Mouse (Mus musculus) left cerebral cortex, postnatal 4 days (tissue): ENCODE measurements around the gene Naglu. TPM values are rescaled to one million over a fixed set of nuclear protein-coding genes. Genes with fewer than 3 reads are reported as not detected.

ENCODE experiments used
- DNase-seq: peaks from one replicate; pipeline ENCODE4 v3.0.0-alpha.2; 2022
- intact Hi-C: fragments of 180-260 bp; cut with DNase I; formaldehyde crosslinking; loops from one replicate; pipeline ENCODE4 v1.15.1; 2025
- total RNA-seq, 2 experiments: library from RNA; stranded (reverse); gene quantifications; 2 replicates each; pipeline ENCODE4 v1.2.3; 2021

The Naglu gene
- 1 to 10 TPM; 8.3 to 9.6 TPM for total RNA-seq

DNA sequence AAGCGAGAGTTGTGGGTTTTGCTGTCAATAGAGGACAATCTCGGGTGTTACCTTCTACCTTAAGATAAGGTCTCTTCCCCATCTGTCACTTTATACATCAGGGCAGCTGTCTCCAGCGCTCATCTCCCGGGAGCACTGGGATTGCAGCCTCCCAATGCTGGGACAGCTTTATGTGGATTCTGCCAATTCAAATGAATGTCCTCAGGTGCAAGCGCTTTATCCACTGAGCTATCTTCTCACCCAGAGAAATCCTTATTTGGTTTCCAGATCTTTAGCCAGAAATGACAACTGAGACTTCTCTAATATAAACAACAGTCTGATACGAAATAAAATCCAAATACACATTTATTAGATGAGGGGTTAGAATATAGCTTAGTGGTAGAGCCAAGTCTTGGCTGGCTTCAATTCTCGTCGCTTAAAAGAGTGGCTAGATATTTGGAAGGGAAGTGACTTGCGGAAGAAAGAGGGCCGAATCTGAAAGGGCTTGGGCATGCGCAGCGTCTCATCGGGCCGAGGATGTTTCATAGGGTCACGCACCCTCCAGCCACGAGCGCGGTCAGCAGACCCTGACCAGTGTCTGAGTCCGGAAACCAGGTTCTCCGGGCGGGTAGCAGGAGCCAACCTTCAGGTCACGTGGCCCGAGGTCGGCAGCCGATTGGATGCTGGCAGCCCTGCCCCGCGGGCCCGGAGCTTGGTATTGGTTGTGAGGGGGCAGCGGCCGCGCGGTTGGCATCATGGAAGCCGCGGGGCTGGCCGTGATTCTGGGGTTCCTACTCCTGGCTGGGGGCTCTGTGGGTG is at the start of gene Naglu:
Gene Naglu (plus strand): TSS at position 622 of the 798 bp plus-strand sequence.
- intact Hi-C loops, result loop anchor here (5.0 kb wide), 1 partner anchor 87 kb away; no protein-coding TSS in a partner anchor
- peak; percentile 97 for DNase-seq

DNA sequence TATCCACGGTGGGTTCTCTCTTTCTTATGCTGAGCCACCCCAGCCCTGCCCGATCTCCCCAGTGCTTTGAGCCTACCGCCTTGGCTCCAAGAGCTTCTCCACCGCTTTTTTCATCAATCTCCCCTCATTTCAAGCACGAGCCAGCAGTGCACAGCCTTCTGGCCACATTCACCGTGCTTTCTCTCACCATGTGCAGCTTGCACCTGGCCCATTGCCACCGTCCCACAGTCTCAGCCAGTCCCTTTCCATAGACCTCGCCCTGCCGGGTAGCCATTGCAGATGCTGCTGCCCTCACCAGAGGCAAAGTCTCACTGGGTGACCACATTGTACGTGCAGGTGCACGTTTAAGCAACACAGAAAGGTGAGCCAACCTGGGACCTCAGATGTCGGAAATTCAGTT is 46.4 kb upstream of the Naglu start:
- peak; percentile 97 for DNase-seq
- intact Hi-C loops, result no loop called here

DNA sequence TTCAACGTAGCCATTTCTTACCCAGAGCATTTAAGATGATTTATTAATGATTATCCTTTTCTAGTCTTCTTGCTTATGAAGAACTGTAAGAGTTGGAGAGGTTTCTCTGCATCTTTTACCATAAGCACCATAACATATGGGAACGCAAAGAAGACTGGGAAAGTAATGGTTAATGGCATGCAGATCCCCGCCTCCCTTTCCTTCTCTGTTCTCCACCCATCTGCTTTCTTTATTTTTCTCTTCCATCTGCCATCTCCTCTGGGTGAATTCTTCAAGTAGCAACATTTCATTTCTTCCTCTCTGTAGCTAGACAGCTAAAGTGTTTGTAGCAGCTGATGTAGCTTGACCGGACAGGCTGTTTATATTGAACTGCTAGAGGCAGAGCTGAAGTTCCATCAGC is 45.8 kb upstream of the Naglu start:
- intact Hi-C loops, result no loop called here
- no peak for DNase-seq

DNA sequence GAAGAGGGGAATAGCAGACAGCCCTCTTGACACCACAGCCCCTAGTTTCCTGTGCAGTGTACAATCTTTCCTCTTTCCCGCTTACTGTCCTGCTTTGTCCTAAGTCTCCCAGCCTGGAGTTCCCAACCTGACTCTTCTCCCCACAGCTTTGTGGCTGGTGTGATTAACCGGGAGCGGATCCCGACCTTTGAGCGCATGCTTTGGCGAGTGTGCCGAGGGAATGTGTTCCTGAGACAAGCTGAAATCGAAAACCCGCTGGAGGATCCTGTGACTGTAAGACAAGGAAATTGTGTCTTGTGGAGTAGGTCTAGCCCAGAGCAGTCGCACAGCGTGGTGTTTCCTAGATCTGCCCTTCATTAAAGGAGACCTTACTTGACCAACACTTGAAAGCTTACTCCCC is 42.7 kb upstream of the Naglu start:
- intact Hi-C loops, result no loop called here
- DNase-seq, result no peak

DNA sequence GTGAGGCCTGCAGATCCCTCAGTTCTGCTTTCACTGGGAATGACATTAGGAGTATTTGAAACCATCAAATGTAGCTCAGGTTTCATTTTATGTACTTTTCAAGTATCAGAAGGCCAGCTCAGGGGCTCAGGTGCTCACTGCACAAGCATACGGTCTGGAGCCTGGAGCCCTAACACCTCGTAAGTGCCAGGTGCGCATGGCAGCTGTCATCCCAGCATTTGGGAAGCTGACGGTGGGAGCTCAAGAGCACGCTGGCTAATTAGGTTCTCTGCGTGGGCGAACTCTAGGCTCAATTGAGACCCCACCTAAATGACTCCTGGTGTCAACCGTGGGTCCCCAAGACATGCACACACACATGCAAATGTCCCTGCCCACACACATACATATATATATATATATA is 40.5 kb upstream of the Naglu start:
- intact Hi-C loops, result no loop called here
- peak; percentile 24 for DNase-seq

DNA sequence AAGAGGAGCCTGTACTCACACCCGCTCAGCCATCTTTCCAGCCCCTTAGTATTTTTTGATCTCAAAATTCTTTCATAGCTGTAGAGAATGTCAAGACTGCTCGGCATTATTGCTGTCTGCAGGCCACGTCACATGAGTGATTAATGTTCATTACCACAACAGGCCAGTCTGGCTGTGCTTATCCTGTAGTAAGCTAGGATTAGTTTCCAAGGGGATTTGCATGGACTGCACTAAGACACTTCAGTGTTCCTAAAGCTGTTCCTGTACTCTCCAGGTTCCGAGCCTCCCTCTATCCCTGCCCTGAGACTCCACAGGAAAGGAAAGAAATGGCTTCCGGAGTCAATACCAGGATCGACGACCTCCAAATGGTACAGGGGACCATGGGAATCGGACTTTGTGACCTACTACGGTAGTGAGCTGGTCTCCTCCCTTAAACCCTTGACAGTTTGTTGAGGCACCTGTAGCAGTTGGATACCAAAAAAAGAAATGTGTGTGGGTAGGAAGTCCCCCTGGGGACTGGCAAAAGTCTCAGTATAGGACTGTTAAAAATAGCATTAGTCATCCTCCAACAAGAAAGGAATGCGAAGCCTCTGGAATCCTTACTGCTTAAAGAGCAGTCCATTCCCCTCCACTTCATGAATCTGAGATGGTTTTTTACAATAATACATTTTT is 39.5 kb upstream of the Naglu start:
- DNase-seq, result no peak
- intact Hi-C loops, result no loop called here

DNA sequence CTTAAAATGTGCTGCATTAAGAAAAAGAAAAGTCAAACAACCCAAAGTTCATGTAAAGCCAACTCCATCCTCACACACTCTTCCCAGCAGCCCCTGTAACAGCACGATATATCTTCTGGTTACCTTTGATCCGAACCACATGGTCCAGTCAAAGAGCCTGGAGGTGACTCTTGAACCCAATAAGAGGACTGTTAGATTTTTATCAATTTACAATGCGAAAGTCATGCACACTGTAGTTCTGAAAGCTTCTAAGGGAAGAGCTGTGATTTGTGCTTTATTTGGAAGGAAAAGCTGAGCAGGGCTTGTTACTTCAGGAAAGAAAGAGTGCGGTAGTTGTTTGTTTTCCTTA is 39.0 kb upstream of the Naglu start:
- intact Hi-C loops, result no loop called here

DNA sequence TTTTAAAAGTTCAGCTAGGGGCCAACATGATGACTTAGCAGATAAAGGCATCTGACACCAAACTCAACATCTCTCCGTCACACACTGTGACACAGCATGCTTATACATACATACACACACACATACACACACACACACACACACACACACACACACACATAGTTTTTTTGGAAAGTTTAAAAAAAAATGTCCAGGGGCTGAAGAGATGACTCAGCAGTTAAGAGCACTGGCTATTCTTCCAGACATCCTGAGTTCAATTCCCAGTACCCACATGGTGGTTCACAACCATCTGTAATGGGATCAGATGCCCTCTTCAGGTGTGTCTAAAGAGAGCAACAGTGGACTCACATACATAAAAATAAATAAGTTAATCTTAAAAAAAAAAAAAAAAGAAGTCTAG is 38.3 kb upstream of the Naglu start:
- DNase-seq, result no peak
- intact Hi-C loops, result no loop called here

More for the DNA sequence above, 39.0 kb upstream of the Naglu start:
- no peak for DNase-seq

DNA sequence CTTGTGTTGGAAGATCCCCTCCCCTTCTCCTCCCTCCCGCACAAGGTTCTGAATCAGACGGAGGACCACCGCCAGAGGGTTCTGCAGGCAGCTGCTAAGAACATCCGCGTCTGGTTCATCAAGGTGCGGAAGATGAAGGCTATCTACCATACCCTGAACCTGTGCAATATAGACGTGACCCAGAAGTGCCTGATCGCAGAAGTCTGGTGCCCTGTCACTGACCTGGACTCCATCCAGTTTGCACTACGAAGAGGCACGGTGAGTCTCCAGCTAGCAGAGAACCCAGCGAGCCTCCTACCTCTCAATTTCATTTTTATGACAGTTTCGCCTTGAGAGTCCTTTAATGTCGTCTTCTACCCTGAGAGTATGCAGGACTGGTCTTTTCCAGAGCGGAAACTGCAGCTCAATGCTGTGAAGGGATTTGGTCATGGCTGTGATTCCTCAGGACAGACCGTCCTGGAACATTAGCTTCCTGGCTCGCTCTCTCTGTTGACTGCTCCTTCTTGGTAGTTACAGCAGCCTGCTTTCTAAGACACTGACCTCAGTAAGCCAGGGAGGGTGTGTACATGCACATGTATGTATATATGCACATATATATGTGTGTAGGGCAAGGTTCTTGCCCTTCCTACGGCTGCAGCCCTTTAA is 35.8 kb upstream of the Naglu start:
- intact Hi-C loops, result no loop called here
- no peak for DNase-seq

DNA sequence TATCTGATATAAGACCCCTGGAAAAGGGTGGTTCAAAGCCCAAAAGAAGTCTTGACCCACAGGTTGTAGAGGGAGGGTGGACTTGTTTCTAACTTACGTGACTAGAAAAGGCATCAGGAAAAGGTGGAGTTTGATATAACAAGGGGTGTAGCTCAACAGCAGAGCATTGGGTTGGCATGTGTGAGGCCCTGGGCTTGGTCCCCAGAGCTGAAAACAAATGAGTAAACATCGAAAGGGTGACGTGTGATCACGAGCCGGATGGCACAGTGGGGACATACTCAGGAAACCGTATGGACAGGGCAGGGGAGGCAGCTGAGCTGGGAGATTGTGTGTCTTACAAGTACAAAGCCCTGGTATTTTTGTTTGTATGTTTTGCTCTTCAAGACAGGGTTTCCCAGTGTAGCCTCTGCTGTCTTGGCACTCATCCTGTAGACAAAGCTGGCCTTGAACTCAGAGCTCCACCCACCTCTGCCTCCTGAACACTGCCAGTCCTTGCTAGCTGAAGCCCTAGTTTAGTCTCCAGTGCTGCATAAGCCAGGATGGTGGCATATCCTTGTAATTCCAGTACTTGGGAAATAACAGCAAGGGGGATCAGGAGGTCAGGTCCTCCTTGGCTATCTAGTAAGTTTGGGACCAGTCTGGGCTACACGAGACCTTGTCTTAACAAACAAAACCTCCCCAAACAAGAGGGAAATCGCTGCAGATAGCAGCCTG is 35.0 kb upstream of the Naglu start:
- intact Hi-C loops, result no loop called here
- DNase-seq, result no peak

DNA sequence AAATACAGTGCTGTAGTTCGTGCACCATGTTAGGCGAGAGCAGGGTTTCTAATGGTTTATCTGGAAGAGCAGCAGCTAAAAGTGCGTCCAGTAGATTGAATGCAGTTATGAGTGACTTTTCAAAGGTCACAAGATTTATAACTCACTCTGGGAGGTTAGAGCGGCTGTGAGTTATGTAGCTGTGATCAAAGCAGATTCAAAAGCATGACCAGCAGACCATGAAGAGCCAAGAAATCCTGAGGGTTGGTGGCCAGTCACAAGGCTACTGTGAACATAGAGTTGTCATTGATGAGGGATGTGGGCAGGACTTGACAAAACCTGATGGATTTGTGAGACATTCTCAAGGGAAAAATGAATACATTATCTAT is 34.5 kb upstream of the Naglu start:
- intact Hi-C loops, result no loop called here
- DNase-seq, result no peak

DNA sequence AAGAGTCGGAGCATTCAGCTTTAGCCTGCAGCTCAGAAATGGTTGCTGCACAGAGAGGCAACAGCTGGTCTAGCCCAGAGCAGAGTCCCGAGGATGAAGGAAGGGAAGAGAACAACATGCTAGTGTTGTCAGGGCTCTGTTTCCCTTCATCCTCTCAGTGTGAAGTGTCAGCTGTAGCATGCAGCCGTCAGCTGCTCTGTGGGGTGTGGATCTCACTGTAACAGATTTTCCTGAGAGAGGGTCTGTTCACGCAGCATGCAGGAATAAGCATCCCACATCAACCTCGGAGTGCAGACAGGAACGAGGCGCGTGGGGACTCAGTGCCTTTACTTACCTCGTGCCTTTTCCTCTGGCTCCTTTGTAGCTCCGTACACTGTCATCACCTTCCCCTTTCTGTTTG is 32.0 kb upstream of the Naglu start:
- intact Hi-C loops, result no loop called here
- no peak for DNase-seq

DNA sequence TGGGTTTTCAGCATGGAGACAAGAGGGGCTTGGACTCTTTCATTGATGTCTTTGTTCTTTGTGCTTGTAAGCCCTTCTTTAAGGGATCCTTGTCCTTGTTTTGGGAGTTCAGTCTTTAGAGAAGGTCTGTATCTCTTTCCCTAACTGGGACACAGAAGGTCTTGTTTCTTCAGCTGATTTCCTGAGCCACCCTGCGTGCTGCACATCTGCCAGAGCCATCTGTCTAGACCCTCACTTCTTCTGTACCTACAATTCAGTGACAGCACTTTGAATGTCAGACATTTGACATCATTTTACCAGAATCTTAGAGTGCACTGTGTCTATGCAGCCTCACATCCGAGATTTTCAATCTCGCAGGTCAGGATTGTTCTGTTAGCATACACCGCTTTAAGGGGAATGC is 24.0 kb upstream of the Naglu start:
- DNase-seq, result no peak
- intact Hi-C loops, result no loop called here

DNA sequence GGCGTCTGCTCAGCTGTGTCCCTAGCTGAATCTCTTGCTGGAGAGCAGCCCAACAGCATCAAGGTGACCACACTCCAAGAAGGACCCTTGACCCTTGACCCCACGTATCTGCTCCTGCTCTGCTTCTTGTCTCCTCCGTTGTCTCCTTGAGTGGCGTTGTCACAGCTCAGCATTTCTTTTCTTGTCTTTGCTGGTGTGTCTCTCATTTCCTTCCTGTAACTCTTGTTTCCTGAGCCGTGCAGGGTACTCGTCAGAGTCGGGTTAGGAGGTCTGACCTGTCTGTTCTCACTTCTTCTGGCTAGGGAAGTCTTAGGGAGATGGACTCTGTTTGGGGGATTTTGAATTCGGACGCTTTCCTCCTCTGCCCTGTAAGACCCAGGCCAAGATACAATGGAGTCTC is 23.4 kb upstream of the Naglu start:
- no peak for DNase-seq
- intact Hi-C loops, result no loop called here

DNA sequence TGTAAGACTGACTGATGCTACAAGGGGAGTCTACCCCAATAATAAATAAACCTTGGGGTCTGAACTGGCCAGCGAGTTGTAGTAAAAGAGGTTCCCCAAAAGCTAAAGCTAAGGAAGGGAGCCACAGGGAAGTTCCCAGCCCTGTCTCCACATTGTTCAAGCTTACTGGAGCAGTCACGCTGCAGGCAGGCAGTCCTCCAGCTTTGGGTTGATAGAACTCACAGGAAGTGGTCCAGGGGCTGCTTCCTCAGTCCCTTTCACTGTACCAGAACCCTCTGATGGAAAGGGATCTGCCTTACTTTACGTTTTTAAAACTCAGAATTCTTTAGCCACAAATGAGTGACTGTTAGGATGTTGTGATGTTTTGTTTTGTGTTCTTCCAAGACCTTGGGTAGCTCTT is 22.3 kb upstream of the Naglu start:
- no peak for DNase-seq
- intact Hi-C loops, result no loop called here

DNA sequence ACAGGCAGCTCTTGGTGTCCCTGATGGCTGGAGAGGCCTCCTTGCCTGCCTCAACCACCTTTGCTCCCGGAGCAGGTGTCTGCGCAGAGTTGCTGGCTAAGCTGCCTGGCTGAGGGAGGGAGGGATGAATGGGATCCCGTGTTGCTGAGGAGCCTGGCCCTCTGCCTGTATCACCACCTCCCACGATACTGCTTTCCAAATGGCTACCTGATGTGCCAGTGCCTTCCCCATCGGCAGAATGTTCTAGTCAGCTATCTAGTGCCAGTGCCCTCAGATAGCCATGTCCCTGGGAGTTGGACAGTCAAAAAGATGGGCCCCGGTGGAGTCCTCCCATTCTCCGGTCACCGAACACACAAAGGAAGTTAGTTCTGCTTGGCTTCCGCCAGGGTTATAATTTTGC is 19.5 kb upstream of the Naglu start:
- intact Hi-C loops, result no loop called here
- no peak for DNase-seq

DNA sequence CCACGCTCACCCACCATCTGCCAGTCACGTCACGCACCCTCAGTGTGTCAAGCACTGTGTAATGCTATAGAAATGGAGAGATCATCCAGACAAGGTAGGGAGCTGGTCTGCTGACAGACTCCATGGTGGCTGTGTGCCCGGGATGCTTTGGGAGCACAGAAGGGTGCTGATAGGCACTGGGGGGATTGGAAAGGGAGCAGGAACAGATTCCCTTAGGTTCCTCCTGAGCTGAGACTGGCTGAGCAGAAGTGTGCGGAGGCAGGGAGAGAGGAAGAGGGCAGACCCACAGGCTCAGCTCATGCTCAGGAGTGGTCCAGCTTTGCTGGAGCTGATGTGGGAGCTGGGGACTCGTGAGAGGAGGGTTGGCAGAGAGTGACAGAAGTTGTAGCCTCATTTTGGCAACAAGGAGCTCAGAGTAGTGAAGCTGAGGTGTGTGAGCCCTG is 18.7 kb upstream of the Naglu start:
- intact Hi-C loops, result no loop called here
- peak; percentile 31 for DNase-seq

DNA sequence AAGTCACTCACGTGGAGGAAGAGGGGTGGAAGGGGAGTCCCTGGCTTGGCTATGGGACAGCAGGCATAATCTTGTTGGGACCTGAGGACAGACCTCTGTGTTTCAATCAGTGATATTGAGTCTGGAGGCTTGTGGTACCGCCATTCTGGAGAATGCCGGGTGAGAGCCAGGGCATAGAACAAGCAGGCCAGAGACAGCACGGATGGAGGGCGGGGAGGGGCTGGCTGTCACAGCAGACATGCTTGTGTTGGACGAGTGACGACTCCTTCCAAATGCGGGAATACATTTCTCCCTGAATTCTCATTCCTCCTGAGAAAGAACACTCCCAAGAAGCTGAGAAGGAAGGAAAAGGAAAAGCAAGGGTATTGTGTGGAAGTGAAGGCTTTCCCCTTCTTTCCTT is 18.2 kb upstream of the Naglu start:
- intact Hi-C loops, result no loop called here
- no peak for DNase-seq

DNA sequence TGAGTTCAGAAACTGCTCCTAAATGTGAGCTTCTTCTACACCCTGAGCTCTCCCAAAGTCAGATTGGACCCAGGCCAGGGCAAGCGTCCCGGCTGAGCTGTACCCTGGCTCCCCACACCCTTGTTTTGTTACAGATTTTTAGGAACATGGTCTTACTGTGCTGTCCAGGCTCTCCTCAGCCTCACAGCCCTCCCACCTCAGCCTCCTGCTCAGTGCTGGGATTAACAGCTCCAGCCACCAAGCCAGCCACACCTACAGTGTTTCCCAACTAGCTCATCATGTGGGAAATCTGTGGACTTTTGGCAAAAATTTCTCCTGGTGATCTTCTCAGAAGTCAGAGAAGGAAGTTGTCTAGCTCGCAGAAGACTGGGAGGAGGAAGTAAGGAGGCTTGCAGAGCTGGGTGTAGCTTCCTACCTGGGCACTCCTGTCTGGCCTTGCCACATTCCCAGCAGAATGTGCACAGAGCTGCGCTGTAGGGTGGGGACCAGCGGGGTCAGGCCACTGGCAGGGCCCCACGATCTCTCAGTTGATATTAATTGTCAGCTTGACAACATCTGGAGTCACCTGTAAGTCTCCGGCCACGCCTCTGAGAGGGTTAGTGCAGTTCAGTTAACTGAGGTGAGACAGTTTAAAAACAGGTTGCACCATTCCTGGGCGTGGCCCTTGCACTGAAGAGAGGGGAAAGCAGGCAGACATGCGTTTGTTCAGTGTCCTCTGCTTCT is 16.9 kb upstream of the Naglu start:
- intact Hi-C loops, result no loop called here
- no peak for DNase-seq

DNA sequence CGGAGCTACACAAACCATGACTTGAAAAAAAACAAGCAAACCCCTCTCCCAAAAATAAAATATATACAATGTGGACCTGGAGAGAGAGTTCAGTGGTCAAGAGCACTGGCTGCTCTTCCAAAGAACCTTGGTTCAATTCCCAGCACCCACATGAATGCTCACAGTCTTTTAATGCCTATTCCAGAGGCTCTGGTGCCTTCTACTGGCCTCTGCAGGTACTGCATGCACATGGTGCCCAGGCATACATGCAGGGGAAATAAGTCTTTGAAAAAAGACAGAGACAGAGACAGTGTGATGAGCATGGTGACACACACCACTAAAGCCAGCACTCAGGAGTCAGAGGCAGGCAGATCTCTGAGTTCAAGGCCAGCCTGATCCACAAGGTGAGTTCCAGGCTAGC is 15.8 kb upstream of the Naglu start:
- DNase-seq, result no peak
- intact Hi-C loops, result no loop called here

DNA sequence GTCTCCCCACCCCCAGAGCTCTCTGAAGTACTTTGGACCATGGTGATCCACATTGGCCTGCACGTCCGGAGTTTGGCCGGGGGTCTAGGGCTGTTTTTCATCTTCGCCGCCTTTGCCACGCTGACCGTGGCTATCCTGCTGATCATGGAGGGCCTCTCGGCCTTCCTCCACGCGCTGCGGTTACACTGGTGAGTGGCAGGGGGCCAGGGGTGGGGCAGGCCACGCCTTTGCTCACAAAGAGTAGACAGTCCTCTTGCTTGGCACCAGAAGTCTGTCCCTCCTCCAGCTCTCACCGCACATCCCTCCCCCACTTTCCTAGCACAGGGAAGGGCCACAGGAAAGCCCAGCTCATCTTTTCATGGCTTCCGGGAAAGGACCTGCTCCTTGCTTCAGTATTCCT is 14.4 kb upstream of the Naglu start:
- DNase-seq, result no peak
- intact Hi-C loops, result no loop called here
